Mouse (Mus musculus): ENCODE measurements around the gene Nup107. TPM values are rescaled to one million over a fixed set of nuclear protein-coding genes. Genes with fewer than 3 reads are reported as not detected.
A peak's percentile ranks its signal among the peaks of the same experiment; 100 is the strongest.

The Nup107 gene
- total and polyA plus RNA-seq, 3 experiments: 80.2 to 91.6 TPM; not detected in 1

DNA sequence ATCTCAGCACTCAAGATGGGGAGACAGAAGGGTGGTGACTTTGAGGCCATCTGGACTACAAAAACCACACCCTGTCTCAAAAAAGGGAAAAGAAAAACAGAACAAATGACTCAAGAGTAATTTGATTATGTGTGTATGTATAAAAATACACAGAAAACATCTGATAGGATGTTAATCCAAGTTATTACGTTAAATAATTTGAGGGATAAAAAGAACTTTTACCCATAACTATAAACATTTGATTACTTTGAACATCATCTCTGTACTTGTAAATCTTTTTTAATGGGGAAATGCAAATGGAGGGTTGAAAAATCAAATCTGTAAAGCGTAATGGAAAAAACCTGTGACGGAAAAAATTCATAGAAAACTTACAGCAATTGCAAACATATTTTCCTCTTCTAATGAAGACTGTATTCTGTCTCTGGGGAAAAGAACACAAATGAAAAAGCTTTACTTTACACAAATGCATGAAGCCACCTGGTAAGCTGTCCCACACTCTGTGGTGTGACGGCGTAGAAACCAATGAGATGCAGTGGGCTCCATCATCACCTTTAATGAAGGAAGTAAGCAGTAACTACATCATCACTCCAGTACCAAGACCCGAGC is 12.1 kb downstream of the Nup107 start:
- Histone ChIP-seq H3K36me3 (ENCODE audit: control insufficient read depth in 1 of 2, insufficient read depth in 2 of 2, low read length in 2 of 2) (peaks cover 4 to 57% of the 10 kb centered on the region in 2 experiments; a peak in 3 of 4 replicates), H3K27me3 (ENCODE audit: control insufficient read depth in 1 of 2, insufficient read depth in 2 of 2, low read length in 2 of 2) (no peaks in the 10 kb centered on the region), H3K9ac (ENCODE audit: control insufficient read depth, low read depth, low read length, poor library complexity, severe bottlenecking) (no peak overlapping the region), H3K79me2 (ENCODE audit: control insufficient read depth, insufficient read depth, low read length, poor library complexity) (0 out of 2 replicates have a peak, but pooled peaks cover 1% of the 10 kb centered on the region), H3K4me3 (ENCODE audit: control insufficient read depth in 1 of 2, insufficient read depth in 1 of 2, low read depth in 2 of 2, low read length in 2 of 2) (no peak overlapping the region), H3K27ac (ENCODE audit: control insufficient read depth, low read depth, low read length) (no peak overlapping the region), H3K4me1 (ENCODE audit: control insufficient read depth in 1 of 2, insufficient read depth in 2 of 2, low read length in 2 of 2) (peaks cover 0 to 3% of the 10 kb centered on the region in 2 experiments; a peak in 2 of 4 replicates), H3K9me3 (replicated peaks; ENCODE audit: insufficient read depth, low read length) (no peaks in the 10 kb centered on the region)
- TF ChIP-seq GATA1 (IDR thresholded peaks at IDR 0.05; ENCODE audit: low read depth, low read length) (no peak), MYC (IDR thresholded peaks at IDR 0.05; ENCODE audit: low read depth, low read length) (no peak)
- DNase-seq (ENCODE audit: low read depth, low spot score): no peak

DNA sequence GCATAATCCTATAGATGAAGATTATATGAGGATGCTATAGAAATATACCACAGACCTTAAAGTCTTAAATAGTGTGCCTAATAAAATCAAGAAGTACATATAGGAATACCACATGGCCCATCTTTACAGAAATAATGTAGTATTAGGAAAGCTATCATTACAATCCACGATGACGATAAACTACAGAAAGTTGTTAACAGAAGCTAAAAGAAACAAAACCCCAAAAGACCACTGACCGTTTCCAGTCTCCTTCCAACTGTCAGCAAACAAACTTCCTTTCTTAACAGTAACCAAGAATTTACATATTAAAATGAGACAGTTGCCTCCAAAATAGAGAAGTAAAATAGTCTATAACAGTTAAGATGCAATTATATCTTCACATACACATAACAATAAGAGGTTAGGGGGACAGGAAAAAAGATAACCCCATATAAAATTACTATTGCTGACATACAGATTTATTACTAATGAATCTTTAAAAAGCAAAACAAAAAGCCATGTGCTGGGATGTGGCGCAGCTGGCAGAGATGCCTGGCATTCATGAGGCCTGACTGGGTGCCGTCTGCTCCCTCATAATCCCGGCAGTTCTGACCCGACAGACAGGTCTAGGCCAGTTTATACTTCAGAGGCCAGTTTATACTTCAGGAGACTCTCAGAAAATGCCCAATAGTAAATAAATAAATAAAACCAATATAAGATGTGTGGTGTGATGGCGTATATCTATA is 12.8 kb downstream of the Nup107 start:
- H3K9me3 ChIP-seq (replicated peaks; ENCODE audit: insufficient read depth, low read length): no peaks in the 10 kb centered on the region
- no peak overlapping the region for H3K4me3 ChIP-seq (ENCODE audit: control insufficient read depth in 1 of 2, insufficient read depth in 1 of 2, low read depth in 2 of 2, low read length in 2 of 2)
- no peaks in the 10 kb centered on the region for H3K27me3 ChIP-seq (ENCODE audit: control insufficient read depth in 1 of 2, insufficient read depth in 2 of 2, low read length in 2 of 2)
- H3K9ac ChIP-seq (ENCODE audit: control insufficient read depth, low read depth, low read length, poor library complexity, severe bottlenecking): no peak overlapping the region
- no peak overlapping the region for H3K27ac ChIP-seq (ENCODE audit: control insufficient read depth, low read depth, low read length)
- H3K36me3 ChIP-seq (ENCODE audit: control insufficient read depth in 1 of 2, insufficient read depth in 2 of 2, low read length in 2 of 2): peaks cover under 1 to 52% of the 10 kb centered on the region in 2 experiments; a peak in 3 of 4 replicates
- TF ChIP-seq ZNF384 (IDR thresholded peaks at IDR 0.05; ENCODE audit: low read depth, low read length) (no peak), POLR2AphosphoS2 (IDR thresholded peaks at IDR 0.05; ENCODE audit: low read length) (no peak), MEF2A (IDR thresholded peaks at IDR 0.05; ENCODE audit: extremely low read depth, insufficient replicate concordance, low read depth, low read length, poor library complexity, severe bottlenecking) (no peak), MAZ (IDR thresholded peaks at IDR 0.05; ENCODE audit: low read depth, low read length) (no peak), MYB (IDR thresholded peaks at IDR 0.05; ENCODE audit: low read depth, low read length) (0 out of 2 replicates have a peak, but pooled peaks have one; percentile 3), BHLHE40 (IDR thresholded peaks at IDR 0.05; ENCODE audit: borderline replicate concordance, low read depth, low read length) (no peak), NELFE (IDR thresholded peaks at IDR 0.05; ENCODE audit: low read depth, low read length) (no peak), UBTF (IDR thresholded peaks at IDR 0.05; ENCODE audit: borderline replicate concordance, insufficient read depth, low read depth, low read length) (no peak)
- H3K4me1 ChIP-seq (ENCODE audit: control insufficient read depth in 1 of 2, insufficient read depth in 2 of 2, low read length in 2 of 2): no peaks in the 10 kb centered on the region; a peak in 1 of 4 replicates
- H3K79me2 ChIP-seq (ENCODE audit: control insufficient read depth, insufficient read depth, low read length, poor library complexity): 0 out of 2 replicates have a peak, but pooled peaks cover under 1% of the 10 kb centered on the region
- DNase-seq (ENCODE audit: low read depth, low spot score): no peak

DNA sequence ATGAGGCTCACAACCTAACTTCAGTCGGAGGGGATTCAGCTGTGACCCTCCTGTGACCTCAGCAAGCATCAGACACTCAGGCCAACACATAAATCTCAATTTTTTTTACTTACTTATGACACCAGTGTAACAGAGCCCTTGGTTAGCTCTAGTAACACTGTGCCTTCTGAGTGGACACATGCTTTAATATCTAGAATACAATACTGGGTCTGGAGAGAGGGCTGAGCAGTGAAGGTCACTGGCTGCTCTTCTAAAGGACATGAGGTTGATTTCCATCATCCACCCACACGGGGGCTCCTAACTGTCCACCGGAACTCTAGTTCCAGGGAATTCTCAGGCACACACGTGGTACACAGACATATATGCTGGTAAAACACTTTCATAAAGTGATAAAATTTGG is 13.6 kb downstream of the Nup107 start:
- H3K36me3 ChIP-seq (ENCODE audit: control insufficient read depth in 1 of 2, insufficient read depth in 2 of 2, low read length in 2 of 2): peaks cover 0 to 50% of the 10 kb centered on the region in 2 experiments; a peak in 2 of 4 replicates
- no peak overlapping the region for H3K4me3 ChIP-seq (ENCODE audit: control insufficient read depth in 1 of 2, insufficient read depth in 1 of 2, low read depth in 2 of 2, low read length in 2 of 2)
- no peaks in the 10 kb centered on the region for H3K79me2 ChIP-seq (ENCODE audit: control insufficient read depth, insufficient read depth, low read length, poor library complexity)
- no peaks in the 10 kb centered on the region for H3K9me3 ChIP-seq (replicated peaks; ENCODE audit: insufficient read depth, low read length)
- no peak for DNase-seq (ENCODE audit: low read depth, low spot score)
- H3K4me1 ChIP-seq (ENCODE audit: control insufficient read depth in 1 of 2, insufficient read depth in 2 of 2, low read length in 2 of 2): no peaks in the 10 kb centered on the region; a peak in 1 of 4 replicates
- H3K27ac ChIP-seq (ENCODE audit: control insufficient read depth, low read depth, low read length): no peak overlapping the region
- H3K9ac ChIP-seq (ENCODE audit: control insufficient read depth, low read depth, low read length, poor library complexity, severe bottlenecking): no peak overlapping the region
- no peaks in the 10 kb centered on the region for H3K27me3 ChIP-seq (ENCODE audit: control insufficient read depth in 1 of 2, insufficient read depth in 2 of 2, low read length in 2 of 2)
- TF ChIP-seq E2F4 (IDR thresholded peaks at IDR 0.05; ENCODE audit: borderline replicate concordance, low read depth, low read length) (no peak), CHD1 (IDR thresholded peaks at IDR 0.05; ENCODE audit: low read depth, low read length) (no peak), NELFE (IDR thresholded peaks at IDR 0.05; ENCODE audit: low read depth, low read length) (no peak), HCFC1 (IDR thresholded peaks at IDR 0.05; ENCODE audit: low read depth, low read length) (no peak), POLR2AphosphoS2 (IDR thresholded peaks at IDR 0.05; ENCODE audit: low read length) (no peak), ZNF384 (IDR thresholded peaks at IDR 0.05; ENCODE audit: low read depth, low read length) (no peak), USF2 (IDR thresholded peaks at IDR 0.05; ENCODE audit: borderline replicate concordance in 1 of 2, insufficient read depth in 1 of 2, low read depth in 1 of 2, low read length in 2 of 2) (no peak), EP300 (IDR thresholded peaks at IDR 0.05; ENCODE audit: low read depth in 1 of 2, low read length in 2 of 2) (no peak), USF1 (IDR thresholded peaks at IDR 0.05; ENCODE audit: low read depth, low read length) (no peak), ZKSCAN1 (IDR thresholded peaks at IDR 0.05; ENCODE audit: low read depth, low read length) (no peak), MAFK (IDR thresholded peaks at IDR 0.05; ENCODE audit: borderline replicate concordance, low read depth, low read length) (no peak), SMC3 (IDR thresholded peaks at IDR 0.05; ENCODE audit: low read depth, low read length) (no peak), BHLHE40 (IDR thresholded peaks at IDR 0.05; ENCODE audit: borderline replicate concordance, low read depth, low read length) (no peak), ZMIZ1 (IDR thresholded peaks at IDR 0.05; ENCODE audit: low read depth, low read length) (no peak), POLR2AphosphoS5 (IDR thresholded peaks at IDR 0.05; ENCODE audit: borderline replicate concordance, low read depth, low read length) (no peak), MAZ (IDR thresholded peaks at IDR 0.05; ENCODE audit: low read depth, low read length) (no peak), CHD2 (IDR thresholded peaks at IDR 0.05; ENCODE audit: low read length) (no peak)
